Mouse (Mus musculus): ENCODE data around the gene Ice1. TPM values are rescaled to one million over a fixed set of nuclear protein-coding genes. Genes with fewer than 3 reads are reported as not detected.

The Ice1 gene
- polyA plus RNA-seq, 1 experiment from 2014 or later: 30.9 TPM

DNA sequence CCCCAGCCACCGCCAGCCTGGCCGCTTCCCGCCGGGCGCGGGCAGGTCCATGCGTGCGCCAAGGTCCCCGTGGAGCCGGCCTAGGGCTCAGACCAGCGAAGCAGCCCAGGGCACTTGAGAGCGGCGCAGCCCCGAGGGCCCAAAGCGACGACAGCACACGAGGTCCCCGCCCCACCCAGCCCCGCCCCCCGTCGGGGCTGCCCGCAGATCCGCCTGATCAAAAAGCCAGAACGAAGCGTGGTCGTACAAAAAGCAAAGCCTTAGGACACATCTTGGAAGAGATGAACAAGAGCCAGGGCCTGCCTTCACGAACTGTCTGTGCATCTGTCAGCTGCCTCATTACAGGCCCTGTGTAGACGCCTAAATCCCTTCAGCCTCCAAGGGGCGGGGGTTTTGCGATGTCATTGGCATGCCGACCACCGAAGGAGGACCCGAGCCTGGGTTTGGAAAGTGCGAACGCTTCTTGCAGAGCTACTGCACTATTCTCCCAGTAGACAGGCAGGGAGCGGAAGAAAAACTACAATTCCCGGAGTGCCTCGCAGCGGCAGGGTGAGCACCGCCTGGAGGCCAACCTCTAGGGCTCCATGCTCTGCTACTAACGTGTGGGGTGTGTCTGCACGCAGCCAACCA, 343 bp upstream of the Ice1 start:
- peaks cover 18% of the 10 kb centered on the region for H3K4me1 ChIP-seq (replicated peaks)
- WGBS: under 1% methylated on average over 41 of the region's 42 CpGs
- peak; percentile 95 for ATAC-seq (ENCODE audit: insufficient number of reproducible peaks, insufficient read depth, low FRiP score, low TSS enrichment, low read depth)
- H3K4me2 ChIP-seq: peak overlapping the region; percentile 84
- peak overlapping the region; percentile 95 for H3K4me3 ChIP-seq (replicated peaks)
- H3K36me3 ChIP-seq: no peaks in the 10 kb centered on the region
- peak overlapping the region; percentile 93 for H3K9ac ChIP-seq (replicated peaks)
- H3K9me3 ChIP-seq: no peaks in the 10 kb centered on the region
- H3K27ac ChIP-seq: peak overlapping the region; percentile 69; the same call in 1 of the 2 replicates
- no peaks in the 10 kb centered on the region for H3K27me3 ChIP-seq

DNA sequence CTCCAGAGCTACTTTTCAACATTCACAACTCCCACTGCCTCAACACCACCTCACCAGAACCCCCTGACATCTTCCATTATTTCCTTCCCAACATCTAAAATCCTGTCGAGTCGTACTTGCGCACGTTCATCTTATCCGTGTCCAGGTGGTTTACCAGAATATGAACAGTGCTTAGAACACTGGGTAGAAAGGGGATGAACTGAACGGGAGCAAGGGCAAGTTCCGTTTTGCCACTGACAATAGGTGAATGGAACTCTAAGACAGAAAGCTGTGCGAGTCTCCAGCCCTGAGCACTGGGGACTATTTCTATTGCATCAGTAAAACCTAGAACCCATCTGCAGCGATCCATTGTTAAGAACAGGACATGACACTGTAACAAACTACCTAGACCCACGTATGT, 728 bp downstream of the Ice1 start:
- ATAC-seq (ENCODE audit: insufficient number of reproducible peaks, insufficient read depth, low FRiP score, low TSS enrichment, low read depth): no peak
- H3K9me3 ChIP-seq: no peaks in the 10 kb centered on the region
- peak overlapping the region; percentile 93 for H3K9ac ChIP-seq (replicated peaks)
- no peak overlapping the region for H3K27ac ChIP-seq
- peak overlapping the region; percentile 95 for H3K4me3 ChIP-seq (replicated peaks)
- peak overlapping the region; percentile 84 for H3K4me2 ChIP-seq
- H3K27me3 ChIP-seq: no peaks in the 10 kb centered on the region
- no peaks in the 10 kb centered on the region for H3K36me3 ChIP-seq
- peaks cover 18% of the 10 kb centered on the region for H3K4me1 ChIP-seq (replicated peaks)
- WGBS: 30% methylated on average over 10 of the region's 10 CpGs

DNA sequence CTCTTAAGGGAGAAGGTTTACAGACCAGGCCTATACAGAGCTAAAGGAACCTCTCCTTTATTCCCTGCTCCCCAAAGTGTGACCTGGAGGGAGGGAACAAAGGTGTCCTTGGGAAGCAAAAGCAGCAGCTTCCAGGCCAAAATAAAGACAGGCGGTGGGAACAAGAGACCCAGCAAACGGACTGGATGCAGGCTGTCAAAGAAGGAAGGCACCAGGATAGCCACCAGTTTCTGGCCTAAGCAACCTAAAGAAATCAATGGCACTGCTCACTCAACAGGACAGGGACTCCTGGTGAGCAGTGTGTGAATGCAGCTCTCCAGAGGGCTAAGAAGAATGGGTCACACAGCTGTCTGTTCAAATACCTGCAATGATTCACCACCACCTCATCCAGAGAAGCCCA, 1.8 kb downstream of the Ice1 start:
- no peaks in the 10 kb centered on the region for H3K27me3 ChIP-seq
- H3K4me1 ChIP-seq (replicated peaks): peaks cover 18% of the 10 kb centered on the region
- no peak overlapping the region for H3K9ac ChIP-seq (replicated peaks)
- no peak overlapping the region for H3K27ac ChIP-seq
- no peaks in the 10 kb centered on the region for H3K9me3 ChIP-seq
- ATAC-seq (ENCODE audit: insufficient number of reproducible peaks, insufficient read depth, low FRiP score, low TSS enrichment, low read depth): no peak
- WGBS: 33% methylated on average over 2 of the region's 2 CpGs
- H3K4me3 ChIP-seq (replicated peaks): no peak overlapping the region
- H3K4me2 ChIP-seq: peak overlapping the region; percentile 84; the same call in 1 of the 2 replicates
- no peaks in the 10 kb centered on the region for H3K36me3 ChIP-seq

DNA sequence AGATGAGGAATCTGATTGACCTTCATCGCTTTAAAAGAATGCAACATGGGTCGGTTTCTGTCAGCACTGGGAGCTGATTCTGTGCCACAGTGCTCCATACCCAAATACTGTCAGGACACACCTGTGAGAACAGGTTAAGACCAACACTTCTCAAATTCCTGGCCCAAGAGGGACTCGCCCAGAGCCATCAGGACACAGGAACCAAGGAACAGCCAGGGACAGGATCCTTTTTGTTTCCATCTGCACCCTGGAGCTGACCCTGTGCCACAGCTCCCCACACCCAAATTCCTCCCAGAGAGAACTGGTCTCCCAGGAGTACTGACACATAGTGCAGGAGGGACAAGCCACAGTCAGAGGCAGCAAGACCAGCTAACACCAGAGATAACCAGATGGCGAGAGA, 11.0 kb downstream of the Ice1 start:
- 94% methylated on average over 4 of the region's 4 CpGs for WGBS
- Histone ChIP-seq H3K4me1 (replicated peaks) (no peaks in the 10 kb centered on the region), H3K9me3 (peaks cover 10% of the 10 kb centered on the region), H3K27ac (no peak overlapping the region), H3K27me3 (no peaks in the 10 kb centered on the region), H3K9ac (replicated peaks) (no peak overlapping the region), H3K4me2 (no peak overlapping the region), H3K36me3 (peaks cover 9% of the 10 kb centered on the region; the same call in 1 of the 2 replicates), H3K4me3 (replicated peaks) (no peak overlapping the region)
- no peak for ATAC-seq (ENCODE audit: insufficient number of reproducible peaks, insufficient read depth, low FRiP score, low TSS enrichment, low read depth)

DNA sequence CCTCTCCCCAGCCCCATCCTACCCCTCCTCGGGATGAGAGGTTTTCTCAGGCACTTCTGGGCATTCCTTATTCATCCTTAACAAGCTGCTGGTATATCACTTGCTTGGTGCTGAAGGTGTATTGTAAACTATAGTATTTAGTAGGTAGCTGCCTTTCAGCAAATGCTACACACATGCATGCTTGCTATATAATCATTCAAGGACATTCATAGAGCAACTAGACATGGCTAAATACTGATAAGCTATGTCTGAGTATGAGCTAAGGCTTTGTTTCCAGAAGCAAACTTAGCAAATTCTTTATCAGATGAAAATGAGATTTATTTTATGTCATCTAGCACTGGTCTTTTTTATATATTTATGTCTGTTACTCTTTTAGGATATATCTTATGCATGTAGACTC, 11.8 kb downstream of the Ice1 start:
- ATAC-seq (ENCODE audit: insufficient number of reproducible peaks, insufficient read depth, low FRiP score, low TSS enrichment, low read depth): no peak
- 70% methylated on average over 1 of the region's 1 CpGs for WGBS
- peaks cover 12% of the 10 kb centered on the region; the same call in 1 of the 2 replicates for H3K36me3 ChIP-seq

DNA sequence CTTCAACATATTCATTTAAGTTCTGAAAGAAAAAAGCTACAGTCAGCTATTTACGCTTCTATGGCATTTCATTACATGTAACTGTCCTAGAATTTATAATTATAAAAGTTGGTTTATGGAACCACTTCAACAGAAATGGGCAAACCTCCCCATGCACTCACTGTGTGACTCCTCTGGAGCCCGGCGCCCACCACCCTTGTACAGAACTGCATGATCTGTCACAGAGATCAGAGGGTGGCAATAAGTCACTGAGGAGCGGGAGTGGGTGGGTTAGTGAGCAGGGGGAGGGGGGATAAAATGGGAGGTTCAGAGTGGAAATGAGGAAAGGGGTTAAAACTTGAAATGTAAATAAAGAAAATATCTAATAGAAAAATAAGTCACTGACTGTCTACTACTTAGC, 13.0 kb downstream of the Ice1 start:
- H3K4me1 ChIP-seq (replicated peaks): no peaks in the 10 kb centered on the region
- no peak overlapping the region for H3K4me2 ChIP-seq
- ATAC-seq (ENCODE audit: insufficient number of reproducible peaks, insufficient read depth, low FRiP score, low TSS enrichment, low read depth): no peak
- peaks cover 3% of the 10 kb centered on the region; the same call in 1 of the 2 replicates for H3K9me3 ChIP-seq
- no peaks in the 10 kb centered on the region for H3K27me3 ChIP-seq
- peaks cover 24% of the 10 kb centered on the region for H3K36me3 ChIP-seq
- no peak overlapping the region for H3K4me3 ChIP-seq (replicated peaks)
- no peak overlapping the region for H3K9ac ChIP-seq (replicated peaks)
- no peak overlapping the region for H3K27ac ChIP-seq
- WGBS: 85% methylated on average over 4 of the region's 4 CpGs

More for the DNA sequence above, 11.8 kb downstream of the Ice1 start:
- peaks cover 10% of the 10 kb centered on the region for H3K9me3 ChIP-seq
- H3K9ac ChIP-seq (replicated peaks): no peak overlapping the region
- no peaks in the 10 kb centered on the region for H3K4me1 ChIP-seq (replicated peaks)
- H3K27ac ChIP-seq: no peak overlapping the region
- H3K4me3 ChIP-seq (replicated peaks): no peak overlapping the region
- H3K27me3 ChIP-seq: no peaks in the 10 kb centered on the region
- no peak overlapping the region for H3K4me2 ChIP-seq

DNA sequence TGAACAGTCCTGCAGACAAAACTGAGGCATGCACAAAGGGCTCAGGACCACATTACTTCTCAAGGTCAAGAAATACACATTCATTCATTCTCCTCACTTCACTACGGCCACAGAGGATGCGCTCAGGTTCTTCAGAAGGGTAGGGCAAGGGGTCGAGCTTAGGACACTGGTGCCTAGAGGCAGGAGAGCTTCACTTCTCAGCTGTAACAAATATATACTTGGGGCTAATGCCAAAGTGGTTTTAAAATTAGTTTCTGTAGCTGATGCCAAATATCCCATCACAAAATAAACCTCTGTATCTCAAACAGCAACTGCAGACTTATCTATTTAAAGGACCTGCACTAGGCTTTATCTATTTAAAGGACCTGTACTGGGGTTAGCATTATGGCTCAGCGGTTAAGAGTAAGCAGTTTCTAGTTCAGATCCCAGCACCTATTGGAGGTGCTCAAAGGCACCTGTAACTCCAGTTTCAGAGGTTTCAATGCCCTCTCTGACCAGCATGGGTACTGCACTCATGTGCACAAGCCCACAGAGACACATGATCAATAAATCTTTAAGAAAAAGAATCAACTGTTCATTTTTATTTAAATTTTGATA, 14.9 kb downstream of the Ice1 start:
- H3K27ac ChIP-seq: no peak overlapping the region
- H3K36me3 ChIP-seq: peaks cover 43% of the 10 kb centered on the region
- WGBS: 92% methylated on average over 4 of the region's 4 CpGs
- no peak for ATAC-seq (ENCODE audit: insufficient number of reproducible peaks, insufficient read depth, low FRiP score, low TSS enrichment, low read depth)
- no peak overlapping the region for H3K4me3 ChIP-seq (replicated peaks)
- H3K27me3 ChIP-seq: no peaks in the 10 kb centered on the region
- no peak overlapping the region for H3K4me2 ChIP-seq
- no peak overlapping the region for H3K9ac ChIP-seq (replicated peaks)
- no peaks in the 10 kb centered on the region for H3K9me3 ChIP-seq
- no peaks in the 10 kb centered on the region for H3K4me1 ChIP-seq (replicated peaks)

DNA sequence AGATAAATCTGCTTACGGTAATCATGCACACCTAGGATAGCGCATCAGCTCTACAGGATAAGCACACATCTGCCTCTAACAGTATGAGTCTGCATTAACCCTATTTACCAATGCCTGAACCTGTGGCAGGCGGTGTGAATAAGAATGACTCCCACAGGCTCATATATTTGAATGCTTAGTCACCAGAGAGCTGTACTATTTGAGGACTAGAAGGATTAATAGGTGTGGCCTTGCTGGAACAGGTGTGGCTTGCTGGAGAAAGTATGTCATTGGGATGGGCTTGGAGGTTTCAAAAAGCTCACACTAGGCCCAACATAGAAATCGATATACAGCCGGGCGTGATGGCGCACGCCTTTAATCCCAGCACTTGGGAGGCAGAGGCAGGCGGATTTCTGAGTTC, 15.9 kb downstream of the Ice1 start:
- no peak overlapping the region for H3K4me2 ChIP-seq
- ATAC-seq (ENCODE audit: insufficient number of reproducible peaks, insufficient read depth, low FRiP score, low TSS enrichment, low read depth): no peak
- H3K27ac ChIP-seq: no peak overlapping the region
- 94% methylated on average over 9 of the region's 9 CpGs for WGBS
- H3K9me3 ChIP-seq: no peaks in the 10 kb centered on the region
- no peaks in the 10 kb centered on the region for H3K27me3 ChIP-seq
- no peak overlapping the region for H3K9ac ChIP-seq (replicated peaks)
- no peaks in the 10 kb centered on the region for H3K4me1 ChIP-seq (replicated peaks)
- no peak overlapping the region for H3K4me3 ChIP-seq (replicated peaks)
- H3K36me3 ChIP-seq: peaks cover 53% of the 10 kb centered on the region

DNA sequence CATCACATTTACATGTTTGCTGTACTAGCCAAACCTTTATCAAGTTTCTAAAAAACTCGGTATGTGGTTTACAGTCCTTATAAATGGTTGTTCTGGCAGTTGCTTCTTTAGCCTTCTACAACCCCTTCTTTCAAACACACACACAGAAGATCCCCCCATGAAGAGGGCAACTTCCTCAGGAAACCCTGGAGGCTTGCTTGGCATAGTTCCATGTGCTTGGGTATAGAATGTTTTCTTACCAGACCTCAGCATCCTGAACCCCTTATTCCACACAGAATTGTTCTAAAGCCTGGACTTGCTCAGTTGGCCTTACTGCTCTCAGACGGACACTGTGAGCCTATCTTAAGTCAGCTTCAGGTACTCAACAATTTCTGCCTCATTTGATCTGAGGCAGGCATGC, 24.6 kb downstream of the Ice1 start:
- Histone ChIP-seq H3K4me1 (replicated peaks) (no peaks in the 10 kb centered on the region), H3K9me3 (no peaks in the 10 kb centered on the region), H3K9ac (replicated peaks) (no peak overlapping the region), H3K27me3 (no peaks in the 10 kb centered on the region), H3K4me2 (no peak overlapping the region), H3K27ac (no peak overlapping the region), H3K4me3 (replicated peaks) (no peak overlapping the region), H3K36me3 (peaks cover 92% of the 10 kb centered on the region)
- 86% methylated on average over 2 of the region's 2 CpGs for WGBS
- ATAC-seq (ENCODE audit: insufficient number of reproducible peaks, insufficient read depth, low FRiP score, low TSS enrichment, low read depth): no peak

DNA sequence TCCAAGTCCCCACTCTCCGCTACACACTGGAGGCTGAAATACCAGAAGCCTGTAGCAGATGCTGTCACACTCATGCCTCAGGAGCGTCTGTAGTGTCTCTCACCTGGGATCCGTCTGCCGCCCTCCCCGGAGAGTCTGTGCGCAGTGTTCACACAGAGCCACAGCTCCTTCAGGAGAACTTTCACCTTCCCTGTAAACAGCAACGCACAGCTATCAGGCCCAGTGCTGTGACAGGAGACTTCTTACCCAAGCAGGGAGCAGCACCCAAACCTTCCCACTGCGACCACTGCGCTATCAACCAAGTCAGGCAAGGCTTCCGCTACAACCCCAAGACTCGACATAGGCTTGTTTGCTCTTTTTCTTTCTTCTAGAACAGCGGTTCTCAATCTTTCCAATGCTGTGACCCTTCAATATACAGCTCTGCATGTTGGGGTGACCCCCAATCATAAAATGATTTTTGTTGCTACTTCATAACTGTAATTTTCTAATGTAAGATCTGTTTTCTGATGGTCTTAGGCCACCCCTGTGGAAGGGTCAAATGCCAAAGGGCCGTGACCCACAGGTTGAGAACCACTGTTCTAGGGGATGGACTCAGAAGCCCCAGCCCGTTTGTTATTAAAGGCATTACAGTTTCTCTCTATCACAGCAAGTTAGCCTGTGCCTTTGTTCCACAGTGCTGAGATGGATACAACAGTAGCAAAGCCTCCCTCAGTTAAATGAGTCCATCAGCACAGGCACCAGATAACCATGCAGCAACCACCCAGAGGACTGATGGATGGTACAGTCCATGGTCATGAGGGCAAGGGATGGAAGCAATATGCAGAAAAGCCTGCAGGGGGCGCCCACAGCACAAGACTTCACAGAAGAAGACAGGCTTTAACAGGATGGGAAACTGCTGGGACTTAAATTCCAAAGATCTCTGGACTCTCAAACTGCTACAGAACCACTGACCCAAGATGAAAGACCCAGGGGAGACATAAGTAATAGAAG, 26.7 kb downstream of the Ice1 start:
- H3K9ac ChIP-seq (replicated peaks): no peak overlapping the region
- WGBS: 89% methylated on average over 15 of the region's 15 CpGs
- ATAC-seq (ENCODE audit: insufficient number of reproducible peaks, insufficient read depth, low FRiP score, low TSS enrichment, low read depth): no peak
- H3K4me2 ChIP-seq: no peak overlapping the region
- H3K4me1 ChIP-seq (replicated peaks): no peaks in the 10 kb centered on the region
- no peaks in the 10 kb centered on the region for H3K9me3 ChIP-seq
- H3K27ac ChIP-seq: no peak overlapping the region
- H3K27me3 ChIP-seq: no peaks in the 10 kb centered on the region
- H3K4me3 ChIP-seq (replicated peaks): no peak overlapping the region
- peaks cover 92% of the 10 kb centered on the region for H3K36me3 ChIP-seq

DNA sequence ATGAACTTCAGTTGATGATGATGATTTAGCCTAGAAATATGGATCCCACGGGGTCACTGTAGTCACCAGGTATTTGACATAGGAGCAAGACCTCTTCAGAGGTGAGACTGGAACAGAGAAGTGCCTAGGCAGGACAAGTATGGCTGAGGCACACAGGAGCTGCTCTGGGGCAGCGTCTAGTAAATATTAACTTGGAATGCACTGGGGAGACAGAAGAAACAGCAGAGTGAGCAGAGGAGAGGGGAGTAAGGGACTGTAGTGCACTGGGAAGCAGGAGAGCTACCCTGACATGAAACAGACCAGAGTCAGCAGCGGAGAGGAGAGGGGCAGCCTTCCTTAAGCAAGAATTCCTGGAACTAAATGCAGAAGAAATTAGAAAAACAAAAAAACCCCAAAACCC, 27.8 kb downstream of the Ice1 start:
- no peak for ATAC-seq (ENCODE audit: insufficient number of reproducible peaks, insufficient read depth, low FRiP score, low TSS enrichment, low read depth)
- Histone ChIP-seq H3K4me1 (replicated peaks) (no peaks in the 10 kb centered on the region), H3K27me3 (no peaks in the 10 kb centered on the region), H3K9me3 (no peaks in the 10 kb centered on the region), H3K9ac (replicated peaks) (no peak overlapping the region), H3K4me3 (replicated peaks) (no peak overlapping the region), H3K36me3 (peaks cover 92% of the 10 kb centered on the region), H3K27ac (no peak overlapping the region), H3K4me2 (no peak overlapping the region)
- 94% methylated on average over 3 of the region's 3 CpGs for WGBS

Measured in limb, embryonic 12.5 days (tissue).